Mouse (Mus musculus) c-Kit-positive CD71-positive TER-119-negative erythroid progenitor cells, embryonic 14.5 days (primary cell): ENCODE measurements around the gene Adssl1.
A peak's percentile ranks its signal among the peaks of the same experiment; 100 is the strongest.

Experiments used
- DNase-seq: peaks from one replicate; pipeline ENCODE4 v3.0.0-alpha.2; 2013; ENCODE audit warnings: low read depth

Gene Adssl1

GRCm38 (mm10) chr12:112623742-112624141 lies 3.9 kb downstream of the Adssl1 start:
- DNase-seq = peak; percentile 68

GRCm38 (mm10) chr12:112625700-112626099 lies 5.9 kb downstream of the Adssl1 start:
- DNase-seq = no peak

GRCm38 (mm10) chr12:112626455-112626854 lies 6.6 kb downstream of the Adssl1 start:
- DNase-seq = no peak

GRCm38 (mm10) chr12:112627097-112627881 lies 7.4 kb downstream of the Adssl1 start:
- DNase-seq = no peak

DNA sequence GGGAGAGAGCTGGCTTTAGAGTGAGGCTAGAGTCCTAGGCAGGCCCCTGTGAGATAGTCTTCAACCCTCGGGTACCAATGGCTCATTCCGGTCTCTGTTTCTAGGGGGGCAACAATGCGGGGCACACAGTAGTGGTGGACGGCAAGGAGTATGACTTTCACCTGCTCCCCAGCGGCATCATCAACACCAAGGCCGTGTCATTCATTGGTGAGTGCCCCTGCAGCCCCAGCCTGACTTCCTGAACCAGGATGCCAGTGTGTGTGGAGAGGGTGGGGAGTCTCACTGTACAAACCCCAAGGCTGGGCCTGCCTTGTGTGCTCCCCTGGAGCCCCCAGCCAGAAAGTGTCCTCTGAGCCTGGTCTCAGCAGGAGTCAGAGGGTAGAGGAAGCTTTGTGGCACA lies 8.4 kb downstream of the Adssl1 start:
- no peak for DNase-seq

- no peak for DNase-seq
These were observed 9.3 kb downstream of the Adssl1 start for GRCm38 (mm10) chr12:112628928-112629721.

DNA sequence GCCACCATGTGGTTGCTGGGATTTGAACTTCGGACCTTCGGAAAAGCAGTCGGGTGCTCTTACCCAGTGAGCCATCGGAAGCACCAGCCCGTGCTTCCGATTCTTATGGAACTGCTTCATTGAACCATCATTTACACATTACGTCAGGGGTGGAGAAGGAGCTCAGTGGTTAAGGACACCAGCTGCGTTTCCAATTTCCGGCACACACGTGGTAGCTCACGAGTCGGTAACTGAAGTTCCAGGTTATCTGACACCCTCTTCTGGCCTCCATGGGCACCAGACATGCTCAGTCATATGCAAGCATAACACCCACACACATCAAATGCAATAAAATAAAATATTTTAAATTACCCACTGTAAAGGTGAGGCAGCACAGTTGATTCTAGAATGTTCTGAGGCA lies 10.2 kb downstream of the Adssl1 start:
- no peak for DNase-seq

DNA sequence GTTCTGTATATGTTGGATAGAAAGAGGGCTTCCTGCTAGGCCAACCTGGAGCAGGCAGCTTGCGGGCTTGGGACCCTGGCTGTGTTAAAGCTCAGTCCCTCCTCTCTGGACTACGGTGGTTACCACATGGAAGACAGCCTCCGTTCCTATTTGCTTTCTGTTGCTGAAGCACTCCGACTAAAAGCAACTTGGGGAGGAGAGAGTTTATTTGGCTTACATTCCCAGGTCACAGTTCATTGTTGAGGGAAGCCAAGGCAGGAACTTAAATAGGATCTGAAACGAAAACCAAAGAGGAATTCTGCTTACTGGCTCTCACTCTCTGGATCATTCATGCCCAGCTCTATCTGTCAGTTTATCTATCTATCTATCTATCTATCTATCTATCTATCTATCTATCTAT lies 11.0 kb downstream of the Adssl1 start:
- no peak for DNase-seq

GRCm38 (mm10) chr12:112631472-112631871 lies 11.6 kb downstream of the Adssl1 start:
- no peak for DNase-seq

DNA sequence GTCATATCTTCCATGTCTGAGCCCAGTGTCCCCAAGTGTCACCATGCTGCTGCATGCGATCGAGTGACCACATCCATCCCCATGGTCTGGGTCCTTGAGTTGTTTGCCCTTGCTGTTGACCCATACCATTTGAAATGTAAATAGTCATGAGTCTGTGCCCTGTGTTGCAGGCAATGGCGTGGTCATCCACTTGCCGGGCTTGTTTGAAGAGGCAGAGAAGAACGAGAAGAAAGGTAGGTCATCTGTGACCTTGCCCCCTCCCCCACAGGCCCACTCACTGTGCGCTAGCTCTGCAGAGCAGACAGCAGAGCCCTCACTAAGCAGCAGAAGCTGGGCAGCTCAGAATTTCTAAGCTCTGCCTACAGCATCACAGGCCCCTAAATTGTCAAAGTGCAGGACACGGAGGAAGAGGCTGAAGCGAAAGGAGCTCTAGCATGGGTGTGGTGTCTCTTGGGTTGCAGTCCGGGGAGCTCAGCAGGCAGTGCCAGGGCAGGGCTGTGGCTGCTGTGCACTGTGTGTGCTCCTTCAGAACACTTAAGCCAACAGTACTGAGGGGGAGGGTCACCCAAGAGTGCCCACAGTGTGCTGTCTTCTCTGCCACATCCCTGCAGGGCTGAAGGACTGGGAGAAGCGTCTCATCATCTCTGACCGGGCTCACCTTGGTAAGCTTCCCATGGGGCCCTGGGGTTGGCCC lies 12.4 kb downstream of the Adssl1 start:
- DNase-seq = no peak

GRCm38 (mm10) chr12:112632907-112633306 lies 13.1 kb downstream of the Adssl1 start:
- DNase-seq = no peak

DNA sequence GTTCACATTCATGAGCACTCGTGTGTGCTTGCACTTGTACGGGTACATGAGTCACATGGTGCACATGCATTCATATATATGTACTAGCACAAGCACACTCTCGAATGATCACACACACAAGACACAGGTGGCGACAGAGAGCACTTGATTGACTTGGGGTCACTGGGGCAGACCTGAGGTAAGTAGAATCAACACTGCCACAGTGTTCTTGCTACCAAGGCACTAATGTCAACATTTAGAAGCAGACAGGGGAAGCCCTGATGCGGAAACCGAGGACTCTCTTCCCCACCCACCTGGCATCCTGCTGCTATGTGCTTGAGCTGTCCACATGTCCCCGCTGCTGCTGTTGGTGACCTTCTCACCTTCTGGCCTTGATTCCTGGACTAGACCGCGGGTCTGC lies 13.8 kb downstream of the Adssl1 start:
- no peak for DNase-seq

DNA sequence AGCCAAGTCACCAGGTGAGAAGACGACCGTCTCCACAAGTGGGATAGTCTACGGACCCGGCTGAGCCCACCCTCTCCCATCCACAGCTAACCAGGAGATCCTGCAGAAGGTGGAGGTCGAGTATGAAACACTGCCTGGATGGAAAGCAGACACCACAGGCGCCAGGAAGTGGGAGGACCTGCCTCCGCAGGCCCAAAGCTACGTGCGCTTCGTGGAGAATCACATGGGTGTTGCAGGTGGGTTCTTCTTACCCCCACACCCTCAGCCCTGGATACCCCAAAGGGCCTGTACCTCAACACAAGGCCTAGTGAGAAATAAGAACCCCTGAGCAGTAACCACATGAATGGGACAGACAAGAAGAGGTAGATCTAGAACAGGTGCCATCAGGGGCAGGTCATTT lies 19.7 kb downstream of the Adssl1 start:
- no peak for DNase-seq

- DNase-seq = no peak
These were observed 23.3 kb downstream of the Adssl1 start for GRCm38 (mm10) chr12:112643126-112643525.

GRCm38 (mm10) chr12:112644180-112644854 lies 24.5 kb downstream of the Adssl1 start, which contains the start of gene Siva1:
Gene Siva1 (plus strand): TSS chr12:112644679.
- peak; percentile 95 for DNase-seq

DNA sequence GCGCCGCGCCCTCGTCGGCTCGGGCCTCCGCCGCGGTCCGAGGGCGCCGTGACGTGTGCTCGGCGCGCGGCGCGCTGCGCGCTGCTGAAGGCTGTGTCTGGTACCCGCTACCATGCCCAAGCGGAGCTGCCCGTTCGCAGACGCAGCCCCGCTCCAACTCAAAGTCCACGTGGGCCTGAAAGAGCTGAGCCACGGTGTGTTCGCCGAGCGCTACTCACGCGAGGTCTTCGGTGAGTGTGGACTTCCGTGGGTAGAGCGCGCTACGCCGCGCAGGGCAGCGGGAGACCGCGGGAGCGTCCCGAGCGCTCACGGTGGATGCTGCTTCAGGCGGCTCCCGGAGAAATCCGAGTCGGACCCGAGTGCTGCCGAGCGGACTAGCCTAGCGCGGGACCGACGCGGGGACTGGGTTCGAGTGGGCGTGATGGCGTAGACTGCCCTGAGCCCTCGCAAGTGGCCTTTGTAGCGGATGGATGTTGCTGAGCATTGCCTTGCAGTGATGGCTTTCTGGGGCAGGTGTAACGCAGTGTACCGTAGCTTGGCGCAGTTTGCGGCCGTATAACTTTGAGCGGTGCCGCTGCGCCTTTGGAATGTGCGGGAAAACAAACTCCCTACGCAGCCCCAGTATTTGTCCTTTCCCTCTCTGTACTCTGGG lies 25.1 kb downstream of the Adssl1 start:
- no peak for DNase-seq

- DNase-seq = no peak
These were observed 26.3 kb downstream of the Adssl1 start for GRCm38 (mm10) chr12:112646139-112646538.

DNA sequence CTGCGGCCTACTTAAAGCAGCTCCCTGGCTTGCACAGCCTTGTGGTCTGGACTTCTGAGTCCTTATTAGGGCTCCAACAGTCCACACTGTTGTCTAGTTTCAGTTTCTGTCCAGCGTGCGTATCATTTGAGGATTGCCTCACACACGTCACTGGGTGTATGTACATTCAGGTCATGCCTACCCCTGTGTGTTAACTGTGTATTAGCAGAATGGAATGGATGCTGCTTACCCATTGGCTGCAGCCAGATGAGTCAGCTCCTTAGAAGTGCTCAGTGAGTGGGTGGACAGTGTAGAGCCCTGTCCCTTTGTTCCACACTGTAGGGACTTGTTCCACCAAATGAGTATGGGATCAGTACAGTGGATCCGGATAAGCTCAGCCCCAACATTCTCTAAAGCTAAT lies 28.2 kb downstream of the Adssl1 start:
- DNase-seq = no peak

GRCm38 (mm10) chr12:112651778-112652439 lies 32.1 kb downstream of the Adssl1 start:
- DNase-seq = no peak

GRCm38 (mm10) chr12:112653157-112653824 lies 33.4 kb downstream of the Adssl1 start:
- DNase-seq = peak; percentile 80
